Mouse (Mus musculus): ENCODE results near the gene Atg14. TPM values are rescaled to one million over a fixed set of nuclear protein-coding genes. Genes with fewer than 3 reads are reported as not detected.
"Not testable (repeated sequence)": the region's sequence is repeated elsewhere in the genome, so short reads cannot be mapped to it uniquely, and the experiment has no call there.

Atg14 gene
- polyA plus RNA-seq (2015; fragmentation: Nextera tagmentation; extraction: Ambion mirVana) = 10.3 and 12.4 TPM in 2 replicates

DNA sequence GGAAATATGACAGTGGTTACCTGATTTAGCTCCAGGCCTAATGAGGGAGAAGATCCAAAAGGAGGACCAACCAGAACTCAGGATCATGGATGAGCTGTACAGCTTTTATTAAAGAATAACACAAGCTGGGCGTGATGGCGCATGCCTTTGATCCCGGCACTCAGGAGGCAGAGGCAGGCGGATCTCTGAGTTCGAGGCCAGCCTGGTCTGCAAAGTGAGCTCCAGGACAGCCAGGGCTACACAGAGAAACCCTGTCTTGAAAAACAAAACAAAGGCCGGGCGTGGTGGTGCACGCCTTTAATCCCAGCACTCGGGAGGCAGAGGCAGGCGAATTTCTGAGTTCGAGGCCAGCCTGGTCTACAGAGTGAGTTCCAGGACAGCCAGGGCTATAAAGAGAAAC lies at the start of gene Atg14:
Gene Atg14 (minus strand): TSS at position 101 of the 400 bp plus-strand sequence.
- not testable (repeated sequence) for H3K9me3 ChIP-seq; H3K4me3 ChIP-seq (replicated peaks); H3K4me2 ChIP-seq (replicated peaks); H3K36me3 ChIP-seq; ATAC-seq; H3K27ac ChIP-seq; H3K4me1 ChIP-seq (replicated peaks); H3K27me3 ChIP-seq (replicated peaks); H3K9ac ChIP-seq
- WGBS = 92% methylated on average over 11 of the region's 11 CpGs

DNA sequence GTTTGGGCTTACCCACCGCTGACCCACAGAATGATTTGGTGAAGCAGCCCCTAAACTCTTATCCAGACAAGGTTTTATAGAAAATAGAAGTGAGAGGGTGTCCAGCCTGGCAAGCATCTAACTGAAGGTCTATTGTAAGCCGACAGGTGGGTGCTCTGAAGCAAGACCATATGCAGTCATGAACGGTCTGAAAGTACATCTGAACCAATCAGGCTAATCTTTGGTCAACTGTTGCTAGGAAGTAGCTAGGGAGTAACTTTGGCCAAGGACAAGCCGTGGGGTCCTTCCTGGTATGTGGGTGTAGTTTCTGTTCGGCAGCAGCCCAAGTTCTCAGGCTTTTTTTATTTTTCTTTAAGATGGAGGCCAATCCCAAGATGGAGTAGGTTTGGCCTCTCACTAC lies 48.4 kb upstream of the Atg14 start:
- 82% methylated on average over 5 of the region's 5 CpGs for WGBS
- no peak overlapping the region for H3K4me3 ChIP-seq (replicated peaks)

GRCm38 (mm10) chr14:47613254-47613653 lies 42.8 kb upstream of the Atg14 start:
- WGBS = 31% methylated on average over 7 of the region's 7 CpGs
- Histone ChIP-seq H3K9ac (no peak overlapping the region), H3K4me1 (replicated peaks) (no peaks in the 10 kb centered on the region), H3K4me3 (replicated peaks) (no peak overlapping the region), H3K27ac (no peak overlapping the region), H3K27me3 (replicated peaks) (no peaks in the 10 kb centered on the region), H3K36me3 (no peaks in the 10 kb centered on the region), H3K9me3 (no peaks in the 10 kb centered on the region), H3K4me2 (replicated peaks) (no peak overlapping the region)
- ATAC-seq = peak; percentile 69

More for the DNA sequence above, 48.4 kb upstream of the Atg14 start:
- Histone ChIP-seq H3K36me3 (no peaks in the 10 kb centered on the region), H3K9me3 (no peaks in the 10 kb centered on the region), H3K9ac (no peak overlapping the region), H3K4me1 (replicated peaks) (no peaks in the 10 kb centered on the region), H3K27me3 (replicated peaks) (no peaks in the 10 kb centered on the region), H3K4me2 (replicated peaks) (no peak overlapping the region), H3K27ac (no peak overlapping the region)
- no peak for ATAC-seq

- no peaks in the 10 kb centered on the region for H3K27me3 ChIP-seq (replicated peaks)
These were observed 27.5 kb upstream of the Atg14 start for GRCm38 (mm10) chr14:47597942-47598388.

DNA sequence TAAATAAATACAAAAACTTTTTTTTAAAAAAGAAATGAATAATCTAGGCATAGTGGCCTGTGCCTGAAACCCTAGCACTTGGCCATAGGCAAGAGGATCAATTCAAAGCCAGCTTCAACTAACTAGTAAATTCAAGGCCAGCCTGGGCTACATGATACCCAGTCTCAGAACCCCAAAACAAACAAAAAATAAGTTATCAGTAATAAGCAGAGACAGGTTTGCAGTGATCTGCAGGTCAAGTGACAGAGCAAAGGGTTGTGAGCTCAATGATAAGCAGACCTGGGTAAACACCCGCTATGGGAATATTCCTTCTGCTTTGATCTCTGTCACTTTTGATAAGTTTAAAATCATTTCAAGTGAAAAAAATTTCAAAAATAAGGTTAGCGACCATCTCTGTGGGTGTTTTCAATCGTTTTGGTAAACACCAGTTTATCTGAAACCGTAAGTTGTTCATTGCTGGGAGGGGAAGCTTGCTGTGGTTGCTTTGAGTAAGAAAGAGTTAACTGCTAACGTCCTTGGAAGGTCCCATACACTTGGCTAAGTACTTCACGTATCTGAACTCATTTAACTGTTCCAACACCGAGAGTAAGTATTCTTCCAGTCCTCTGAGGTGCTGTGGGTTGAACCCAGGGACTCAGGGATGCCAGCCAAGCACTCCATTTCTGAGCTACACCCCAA lies 24.1 kb upstream of the Atg14 start:
- H3K27ac ChIP-seq = no peak overlapping the region
- no peak overlapping the region for H3K9ac ChIP-seq
- no peak overlapping the region for H3K4me3 ChIP-seq (replicated peaks)
- no peak for ATAC-seq
- H3K9me3 ChIP-seq = no peaks in the 10 kb centered on the region
- H3K4me2 ChIP-seq (replicated peaks) = no peak overlapping the region
- no peaks in the 10 kb centered on the region for H3K27me3 ChIP-seq (replicated peaks)
- H3K36me3 ChIP-seq = no peaks in the 10 kb centered on the region
- no peaks in the 10 kb centered on the region for H3K4me1 ChIP-seq (replicated peaks)
- WGBS = 41% methylated on average over 7 of the region's 7 CpGs

More at GRCm38 (mm10) chr14:47597942-47598388, 27.5 kb upstream of the Atg14 start:
- Histone ChIP-seq H3K4me3 (replicated peaks) (no peak overlapping the region), H3K27ac (no peak overlapping the region), H3K9ac (no peak overlapping the region), H3K4me2 (replicated peaks) (peak overlapping the region; percentile 38), H3K4me1 (replicated peaks) (no peaks in the 10 kb centered on the region), H3K9me3 (no peaks in the 10 kb centered on the region), H3K36me3 (no peaks in the 10 kb centered on the region)
- WGBS = 29% methylated on average over 11 of the region's 11 CpGs
- peak; percentile 61; the same call in 1 of the 2 replicates for ATAC-seq

- Histone ChIP-seq H3K4me1 (replicated peaks) (no peaks in the 10 kb centered on the region), H3K4me3 (replicated peaks) (no peak overlapping the region), H3K36me3 (no peaks in the 10 kb centered on the region), H3K4me2 (replicated peaks) (no peak overlapping the region), H3K9me3 (no peaks in the 10 kb centered on the region), H3K27me3 (replicated peaks) (no peaks in the 10 kb centered on the region), H3K9ac (no peak overlapping the region), H3K27ac (no peak overlapping the region)
- ATAC-seq = no peak
- WGBS = 72% methylated on average over 10 of the region's 10 CpGs
These were observed 20.0 kb upstream of the Atg14 start for GRCm38 (mm10) chr14:47590391-47590975.

DNA sequence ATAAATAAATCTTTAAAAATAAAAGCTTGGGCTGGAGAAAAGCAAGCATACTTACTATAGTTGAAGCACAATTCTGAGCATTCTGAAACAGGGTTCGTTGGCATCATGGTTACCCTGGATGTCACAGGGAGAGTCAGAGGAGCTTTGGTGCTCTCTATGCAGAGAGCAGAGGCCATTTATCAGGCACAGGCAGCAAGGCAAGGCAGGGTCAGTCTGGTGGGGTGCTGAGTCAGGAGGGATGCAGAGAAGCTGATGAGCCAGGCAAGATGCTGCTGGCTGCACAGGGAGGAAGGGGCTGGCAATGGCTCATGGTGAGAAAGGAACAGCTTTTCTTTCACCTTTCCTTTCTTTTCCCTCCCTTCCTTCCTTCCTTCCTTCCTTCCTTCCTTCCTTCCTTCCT lies 19.0 kb upstream of the Atg14 start:
- ATAC-seq = no peak
- 91% methylated on average over 1 of the region's 1 CpGs for WGBS

GRCm38 (mm10) chr14:47584346-47584745 lies 13.9 kb upstream of the Atg14 start:
- ATAC-seq = no peak
- Histone ChIP-seq H3K27me3 (replicated peaks) (no peaks in the 10 kb centered on the region), H3K36me3 (no peaks in the 10 kb centered on the region), H3K9me3 (no peaks in the 10 kb centered on the region), H3K4me1 (replicated peaks) (no peaks in the 10 kb centered on the region), H3K4me3 (replicated peaks) (no peak overlapping the region), H3K9ac (no peak overlapping the region), H3K27ac (no peak overlapping the region), H3K4me2 (replicated peaks) (no peak overlapping the region)

More for the DNA sequence above, 19.0 kb upstream of the Atg14 start:
- no peak overlapping the region for H3K27ac ChIP-seq
- no peak overlapping the region for H3K9ac ChIP-seq
- H3K27me3 ChIP-seq (replicated peaks) = no peaks in the 10 kb centered on the region
- no peak overlapping the region for H3K4me2 ChIP-seq (replicated peaks)
- no peak overlapping the region for H3K4me3 ChIP-seq (replicated peaks)
- no peaks in the 10 kb centered on the region for H3K4me1 ChIP-seq (replicated peaks)
- H3K9me3 ChIP-seq = no peaks in the 10 kb centered on the region
- H3K36me3 ChIP-seq = no peaks in the 10 kb centered on the region

DNA sequence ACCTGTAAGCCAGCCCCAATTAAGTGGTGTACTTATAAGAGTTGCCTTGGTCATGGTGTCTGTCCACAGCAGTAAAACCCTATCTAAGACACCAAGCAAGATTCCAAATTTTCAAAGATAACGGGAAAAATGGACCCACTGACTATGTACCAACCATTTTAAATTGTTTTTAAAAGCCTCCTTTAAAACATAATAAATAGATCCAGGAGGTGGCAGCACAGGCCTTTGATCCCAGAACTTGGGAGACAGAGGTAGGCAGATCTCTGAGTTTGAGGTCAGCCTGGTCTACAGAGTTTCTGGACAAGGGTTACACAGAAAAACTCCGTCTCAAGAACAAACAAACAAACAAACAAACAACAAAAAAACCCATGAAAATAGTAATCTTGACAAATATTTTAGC lies 11.2 kb upstream of the Atg14 start:
- WGBS = 61% methylated on average over 2 of the region's 2 CpGs
- H3K27me3 ChIP-seq (replicated peaks) = no peaks in the 10 kb centered on the region
- H3K4me1 ChIP-seq (replicated peaks) = no peaks in the 10 kb centered on the region
- ATAC-seq = no peak
- H3K9me3 ChIP-seq = no peaks in the 10 kb centered on the region
- no peak overlapping the region for H3K9ac ChIP-seq
- H3K4me3 ChIP-seq (replicated peaks) = no peak overlapping the region
- H3K36me3 ChIP-seq = no peaks in the 10 kb centered on the region
- H3K27ac ChIP-seq = no peak overlapping the region
- H3K4me2 ChIP-seq (replicated peaks) = no peak overlapping the region

DNA sequence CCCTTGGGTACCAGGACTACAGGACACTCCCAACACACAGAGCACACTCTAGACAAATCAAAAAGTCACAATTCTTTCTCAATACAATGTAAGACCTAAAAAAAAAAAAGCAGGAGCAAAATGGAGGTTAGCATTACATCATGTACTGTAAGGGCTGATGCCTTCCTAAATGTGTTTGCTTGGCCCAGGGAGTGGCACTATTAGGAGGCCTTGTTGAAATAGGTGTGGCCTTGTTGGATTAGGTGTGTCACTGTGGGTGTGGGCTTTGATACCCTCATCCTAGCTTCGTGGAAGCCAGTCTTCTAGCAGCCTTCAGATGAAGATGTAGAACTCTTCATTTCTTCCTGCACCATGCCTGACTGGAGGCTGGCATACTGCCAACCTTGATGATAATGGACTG lies 10.8 kb upstream of the Atg14 start:
- 51% methylated on average over 1 of the region's 1 CpGs for WGBS
- Histone ChIP-seq H3K27me3 (replicated peaks) (no peaks in the 10 kb centered on the region), H3K9ac (no peak overlapping the region), H3K9me3 (no peaks in the 10 kb centered on the region), H3K4me3 (replicated peaks) (no peak overlapping the region), H3K27ac (no peak overlapping the region), H3K36me3 (no peaks in the 10 kb centered on the region), H3K4me1 (replicated peaks) (no peaks in the 10 kb centered on the region), H3K4me2 (replicated peaks) (no peak overlapping the region)
- no peak for ATAC-seq

DNA sequence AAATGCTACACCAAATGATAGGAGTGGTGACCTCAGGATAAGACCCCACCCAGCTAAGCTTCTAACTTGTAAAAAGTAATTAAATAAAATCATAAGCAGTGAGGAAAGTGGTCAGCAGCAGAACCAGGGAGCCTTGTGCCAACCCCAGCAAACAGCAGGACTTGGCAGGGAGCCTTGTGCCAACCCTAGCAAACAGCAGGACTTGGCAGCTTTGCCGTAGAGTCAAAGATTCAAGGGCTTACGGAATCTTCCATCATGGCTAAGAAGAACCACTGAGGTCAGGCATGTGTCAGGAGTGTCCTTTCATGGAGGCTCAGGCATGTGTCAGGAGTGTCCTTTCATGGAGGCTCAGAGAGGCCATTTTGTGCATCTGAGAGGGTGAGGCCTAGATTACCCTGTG lies 7.6 kb upstream of the Atg14 start:
- ATAC-seq = no peak
- Histone ChIP-seq H3K4me2 (replicated peaks) (no peak overlapping the region), H3K27ac (no peak overlapping the region), H3K9me3 (no peaks in the 10 kb centered on the region), H3K36me3 (no peaks in the 10 kb centered on the region), H3K9ac (no peak overlapping the region), H3K4me1 (replicated peaks) (no peaks in the 10 kb centered on the region), H3K27me3 (replicated peaks) (no peaks in the 10 kb centered on the region), H3K4me3 (replicated peaks) (no peak overlapping the region)
- WGBS = 96% methylated on average over 2 of the region's 2 CpGs

DNA sequence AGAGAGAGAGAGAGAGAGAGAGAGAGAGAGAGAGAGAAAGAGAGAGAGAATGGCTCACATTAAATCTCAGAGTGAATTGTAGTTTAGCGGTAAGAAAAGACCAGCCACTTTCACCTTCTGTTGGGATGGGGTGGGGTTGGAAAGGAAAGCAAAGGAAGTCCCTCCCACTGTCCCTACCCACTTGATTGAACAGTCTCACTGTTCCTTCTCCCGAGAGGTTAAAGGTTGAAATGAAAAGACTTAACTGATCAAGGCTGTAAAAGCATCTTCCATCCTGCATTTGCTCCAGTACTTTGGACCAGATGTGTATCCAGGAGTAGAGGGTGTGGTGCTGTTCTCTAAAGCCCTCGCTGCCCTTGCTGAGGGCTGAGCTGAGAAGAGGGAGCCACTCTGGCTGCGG lies 6.2 kb upstream of the Atg14 start:
- Histone ChIP-seq H3K9me3 (no peaks in the 10 kb centered on the region), H3K4me3 (replicated peaks) (no peak overlapping the region), H3K9ac (no peak overlapping the region), H3K27ac (no peak overlapping the region), H3K27me3 (replicated peaks) (no peaks in the 10 kb centered on the region), H3K36me3 (no peaks in the 10 kb centered on the region), H3K4me1 (replicated peaks) (no peaks in the 10 kb centered on the region), H3K4me2 (replicated peaks) (no peak overlapping the region)
- 56% methylated on average over 4 of the region's 4 CpGs for WGBS
- ATAC-seq = peak; percentile 73

DNA sequence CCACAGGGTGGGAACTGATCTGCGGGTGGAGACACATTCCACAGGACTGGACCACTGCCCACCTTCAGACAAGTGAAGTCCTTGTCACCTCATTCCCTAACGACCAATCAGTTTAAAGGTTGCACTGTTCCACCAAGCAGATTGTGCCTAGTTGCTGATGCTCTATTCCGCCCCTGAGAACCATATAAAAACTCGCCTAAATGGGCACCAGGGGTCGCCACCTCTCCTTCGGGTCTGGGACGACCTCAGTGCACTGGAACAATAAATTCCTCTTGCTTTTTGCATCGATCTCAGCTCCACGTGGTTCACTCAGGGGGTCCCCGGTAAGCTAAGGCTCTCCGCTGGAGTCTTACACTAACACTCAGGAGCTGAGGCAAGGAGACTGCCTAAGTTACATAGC lies 4.3 kb upstream of the Atg14 start:
- ATAC-seq = no peak
- H3K27me3 ChIP-seq (replicated peaks) = no peaks in the 10 kb centered on the region
- H3K4me3 ChIP-seq (replicated peaks) = no peak overlapping the region
- WGBS = 70% methylated on average over 11 of the region's 11 CpGs
- no peak overlapping the region for H3K4me2 ChIP-seq (replicated peaks)
- H3K27ac ChIP-seq = no peak overlapping the region
- no peaks in the 10 kb centered on the region for H3K4me1 ChIP-seq (replicated peaks)
- no peaks in the 10 kb centered on the region for H3K36me3 ChIP-seq
- no peaks in the 10 kb centered on the region for H3K9me3 ChIP-seq
- no peak overlapping the region for H3K9ac ChIP-seq

Measured in intestine, embryonic 15.5 days (tissue).